ENCODE assay signal across 7 mouse cellular contexts in the genomic region with DNA sequence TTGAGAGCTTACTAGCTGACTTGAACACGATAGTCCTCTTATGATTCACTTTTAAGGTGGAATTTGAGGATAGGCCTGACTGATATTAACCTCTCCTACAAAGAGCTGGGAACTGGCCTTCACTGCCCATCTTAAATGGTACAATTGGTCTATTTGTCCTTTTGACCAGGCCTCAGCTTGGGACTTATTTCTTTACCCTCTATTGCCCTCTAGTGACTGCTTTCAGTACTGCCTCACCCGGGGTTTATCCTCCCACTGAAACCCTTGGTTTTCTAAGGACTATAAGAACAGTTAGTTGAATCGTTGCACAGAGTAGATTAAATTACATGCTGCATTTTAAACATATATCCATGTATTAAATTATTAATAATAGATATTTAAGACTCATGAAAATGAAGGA. TPM values are rescaled to one million over a fixed set of nuclear protein-coding genes. Genes with fewer than 3 reads are reported as not detected.
DNase-seq lines count a peak whose midpoint lies in the region; ATAC-seq and TF ChIP-seq lines count a peak whose summit lies in the region.

No protein-coding gene starts in this region.

- DNase-seq in Patski (ENCODE audit: low read depth, low spot score): peak; percentile 67
- peak; percentile 10 for DNase-seq in cerebellum, adult 11-12 months
- DNase-seq in forebrain, postnatal 0 days: peak; percentile 69
- peak; percentile 78 to 79 for DNase-seq in layer of hippocampus, postnatal 10 days (ENCODE audit: low spot score in 2 of 2)
- peak; percentile 86 for DNase-seq in lung, postnatal 36 days
- DNase-seq in right cerebral cortex, postnatal 36 days (ENCODE audit: low spot score in 2 of 2): peak; percentile 25 to 56

- CTCF ChIA-PET in Patski (lab: Charles Lee): interaction anchor here (0.7 to 6.7 kb wide), 9 partner anchors 9 to 639 kb away, joined by 3 to 50 read pairs (median 4); no protein-coding TSS in a partner anchor

- in situ Hi-C loops in Patski (cut with MboI; ENCODE audit: low pct_unique_long_range_greater_than_20kb): loop anchor here (5.0 to 10.0 kb wide), 4 partner anchors 356 to 551 kb away; no protein-coding TSS in a partner anchor

- no peaks in the 10 kb centered on the region for H3K36me3 ChIP-seq in forebrain, postnatal 0 days (ENCODE audit: insufficient read depth)
- no peaks in the 10 kb centered on the region for H3K36me3 ChIP-seq in hindbrain, embryonic 16.5 days (ENCODE audit: control insufficient read depth, insufficient read depth, low read length)

- peak; percentile 90 for ATAC-seq in Patski
- ATAC-seq in forebrain, postnatal 0 days: no peak; the same call in 1 of the 2 replicates
- ATAC-seq in hindbrain, embryonic 16.5 days: peak; percentile 54; the same call in 1 of the 2 replicates

- H3K4me3 ChIP-seq in forebrain, postnatal 0 days (ENCODE audit: low read depth, low read length): no peak overlapping the region
- no peak overlapping the region for H3K4me3 ChIP-seq in hindbrain, embryonic 16.5 days (ENCODE audit: low read length)

- no peak overlapping the region for H3K4me2 ChIP-seq in forebrain, postnatal 0 days (ENCODE audit: low read depth)
- H3K4me2 ChIP-seq in hindbrain, embryonic 16.5 days (ENCODE audit: low read length): no peak overlapping the region

- H3K27ac ChIP-seq in forebrain, postnatal 0 days (ENCODE audit: low read depth, low read length): no peak overlapping the region
- H3K27ac ChIP-seq in hindbrain, embryonic 16.5 days (ENCODE audit: low read depth, low read length): no peak overlapping the region

- H3K9ac ChIP-seq in forebrain, postnatal 0 days: no peak overlapping the region
- H3K9ac ChIP-seq in hindbrain, embryonic 16.5 days (ENCODE audit: low read depth, low read length): no peak overlapping the region

- 26% methylated on average over 3 of the region's 3 CpGs for WGBS in forebrain, postnatal 0 days
- 21% methylated on average over 3 of the region's 3 CpGs for WGBS in hindbrain, embryonic 16.5 days

- H3K9me3 ChIP-seq in forebrain, postnatal 0 days (ENCODE audit: low read length): no peaks in the 10 kb centered on the region
- H3K9me3 ChIP-seq in hindbrain, embryonic 16.5 days (ENCODE audit: control insufficient read depth, low read length): no peaks in the 10 kb centered on the region

- no peaks in the 10 kb centered on the region for H3K27me3 ChIP-seq in Patski
- no peaks in the 10 kb centered on the region for H3K27me3 ChIP-seq in forebrain, postnatal 0 days (ENCODE audit: insufficient read depth, low read length)
- no peaks in the 10 kb centered on the region for H3K27me3 ChIP-seq in hindbrain, embryonic 16.5 days (replicated peaks; ENCODE audit: control insufficient read depth, insufficient read depth, low read length)

- POLR2A ChIA-PET in Patski (lab: Charles Lee): interaction anchor here (1.1 kb wide), 1 partner anchor 194 kb away, joined by 3 read pairs; no protein-coding TSS in a partner anchor

- TF ChIP-seq CTCF in Patski (IDR thresholded peaks at IDR 0.05): peak; percentile 90
- TF ChIP-seq CTCF in forebrain, postnatal 0 days (IDR thresholded peaks at IDR 0.05; ENCODE audit: low read depth): peak; percentile 73

- H3K4me1 ChIP-seq in forebrain, postnatal 0 days (ENCODE audit: insufficient read depth): no peaks in the 10 kb centered on the region; the same call in 1 of the 2 replicates
- no peaks in the 10 kb centered on the region for H3K4me1 ChIP-seq in hindbrain, embryonic 16.5 days (ENCODE audit: control insufficient read depth, insufficient read depth, low read depth, low read length)

RNA-seq across cellular contexts. Expression of gene Arsj, which starts 39.4 kb away (rescaled TPM):
- 0.06 TPM for polyA plus RNA-seq in Patski (2021)
- 0.69 and 1.0 TPM in 2 replicates for total RNA-seq in forebrain, postnatal 0 days (2014; rRNA removed)
- polyA plus RNA-seq in forebrain, postnatal 0 days (2015; fragmentation: Nextera tagmentation; extraction: Ambion mirVana): 0.24 and 0.54 TPM in 2 replicates
- 0.53 and 0.62 TPM in 2 replicates for polyA plus RNA-seq in hindbrain, embryonic 16.5 days (2015; fragmentation: Nextera tagmentation; extraction: Ambion mirVana)
- 1 to 10 TPM in 1 of 2 experiments, under 1 TPM in 1; 0.98 to 1.1 TPM for total RNA-seq in layer of hippocampus, postnatal 10 days (2021)

Comparison
In these comparisons a context has a peak if more than half of its experiments do, and no peak if none do; other contexts are left out.
1. DNase-seq: peak in every context shown above with its lines; median percentile 86 in lung, postnatal 36 days; 78 in layer of hippocampus, postnatal 10 days; 69 in forebrain, postnatal 0 days; 67 in Patski; 40 in right cerebral cortex, postnatal 36 days; 10 in cerebellum, adult 11-12 months.